Mouse (Mus musculus): ENCODE results near the gene Chrne. TPM values are rescaled to one million over a fixed set of nuclear protein-coding genes. Genes with fewer than 3 reads are reported as not detected.

Gene Chrne
- polyA plus RNA-seq, 1 experiment from 2014 or later, result 0.23 TPM

- H3K9ac ChIP-seq (replicated peaks), result 0 out of 2 replicates have a peak overlapping the region, but pooled peaks have one; percentile 0
- no peak overlapping the region for H3K4me3 ChIP-seq (replicated peaks)
- H3K4me2 ChIP-seq, result no peak overlapping the region
- H3K27ac ChIP-seq (replicated peaks), result no peak overlapping the region
- H3K4me1 ChIP-seq, result peaks cover 72% of the 10 kb centered on the region
- WGBS, result 77% methylated on average over 12 of the region's 12 CpGs
- H3K36me3 ChIP-seq, result peaks cover 35% of the 10 kb centered on the region
- ATAC-seq (ENCODE audit: low FRiP score), result no peak
- H3K27me3 ChIP-seq (replicated peaks), result no peaks in the 10 kb centered on the region
- no peaks in the 10 kb centered on the region for H3K9me3 ChIP-seq (replicated peaks)
These were observed 31.5 kb upstream of the Chrne start for GRCm38 (mm10) chr11:70650322-70651175.

GRCm38 (mm10) chr11:70649185-70649734, 30.2 kb upstream of the Chrne start:
- ATAC-seq (ENCODE audit: low FRiP score), result no peak
- no peak overlapping the region for H3K4me3 ChIP-seq (replicated peaks)
- peaks cover 47% of the 10 kb centered on the region for H3K36me3 ChIP-seq
- no peak overlapping the region for H3K9ac ChIP-seq (replicated peaks)
- H3K4me1 ChIP-seq, result peaks cover 77% of the 10 kb centered on the region
- 87% methylated on average over 8 of the region's 8 CpGs for WGBS
- H3K27me3 ChIP-seq (replicated peaks), result no peaks in the 10 kb centered on the region
- no peaks in the 10 kb centered on the region for H3K9me3 ChIP-seq (replicated peaks)
- H3K27ac ChIP-seq (replicated peaks), result 0 out of 2 replicates have a peak overlapping the region, but pooled peaks have one; percentile 18
- peak overlapping the region; percentile 100 for H3K4me2 ChIP-seq

GRCm38 (mm10) chr11:70648512-70648911, 29.5 kb upstream of the Chrne start:
- H3K9ac ChIP-seq (replicated peaks), result peak overlapping the region; percentile 80
- 82% methylated on average over 4 of the region's 4 CpGs for WGBS
- H3K4me1 ChIP-seq, result peaks cover 77% of the 10 kb centered on the region
- H3K4me3 ChIP-seq (replicated peaks), result peak overlapping the region; percentile 76
- peak overlapping the region; percentile 100 for H3K4me2 ChIP-seq
- ATAC-seq (ENCODE audit: low FRiP score), result no peak
- H3K36me3 ChIP-seq, result peaks cover 51% of the 10 kb centered on the region
- no peaks in the 10 kb centered on the region for H3K9me3 ChIP-seq (replicated peaks)
- no peak overlapping the region for H3K27ac ChIP-seq (replicated peaks)
- H3K27me3 ChIP-seq (replicated peaks), result no peaks in the 10 kb centered on the region

GRCm38 (mm10) chr11:70647716-70648420, 28.9 kb upstream of the Chrne start:
- Histone ChIP-seq H3K4me2 (peak overlapping the region; percentile 100), H3K9ac (replicated peaks) (peak overlapping the region; percentile 80), H3K4me1 (peaks cover 70% of the 10 kb centered on the region), H3K4me3 (replicated peaks) (peak overlapping the region; percentile 76), H3K9me3 (replicated peaks) (no peaks in the 10 kb centered on the region), H3K27ac (replicated peaks) (peak overlapping the region; percentile 97), H3K36me3 (peaks cover 52% of the 10 kb centered on the region), H3K27me3 (replicated peaks) (no peaks in the 10 kb centered on the region)
- 0 out of 2 replicates have a peak, but pooled peaks have one; percentile 12 for ATAC-seq (ENCODE audit: low FRiP score)
- WGBS, result 5% methylated on average over 28 of the region's 28 CpGs

- peaks cover 61% of the 10 kb centered on the region for H3K4me1 ChIP-seq
- peak within 1 kb of the TSS; percentile 76 for H3K4me3 ChIP-seq (replicated peaks)
- no peaks in the 10 kb centered on the region for H3K9me3 ChIP-seq (replicated peaks)
- peak within 1 kb of the TSS; percentile 90 for H3K9ac ChIP-seq (replicated peaks)
- ATAC-seq (ENCODE audit: low FRiP score), result peak; percentile 92
- WGBS, result under 1% methylated on average over 63 of the region's 63 CpGs
- H3K27ac ChIP-seq (replicated peaks), result peak within 1 kb of the TSS; percentile 97
- H3K4me2 ChIP-seq, result peak within 1 kb of the TSS; percentile 100
- H3K36me3 ChIP-seq, result peaks cover 57% of the 10 kb centered on the region
- no peaks in the 10 kb centered on the region for H3K27me3 ChIP-seq (replicated peaks)
These were observed 28.0 kb upstream of the Chrne start, which contains the start of the genes Rnf167 and Slc25a11 for GRCm38 (mm10) chr11:70646691-70647650. TSS of gene Rnf167 (plus strand) at chr11:70647235. TSS of gene Slc25a11 (minus strand) at chr11:70647479.

- peak overlapping the region; percentile 90 for H3K9ac ChIP-seq (replicated peaks)
- peaks cover 50% of the 10 kb centered on the region for H3K36me3 ChIP-seq
- H3K4me3 ChIP-seq (replicated peaks), result peak overlapping the region; percentile 76
- H3K9me3 ChIP-seq (replicated peaks), result no peaks in the 10 kb centered on the region
- ATAC-seq (ENCODE audit: low FRiP score), result no peak
- 21% methylated on average over 3 of the region's 3 CpGs for WGBS
- H3K4me1 ChIP-seq, result peaks cover 54% of the 10 kb centered on the region
- H3K27ac ChIP-seq (replicated peaks), result peak overlapping the region; percentile 97
- H3K4me2 ChIP-seq, result peak overlapping the region; percentile 100
- no peaks in the 10 kb centered on the region for H3K27me3 ChIP-seq (replicated peaks)
These were observed 27.2 kb upstream of the Chrne start for GRCm38 (mm10) chr11:70646259-70646555.

GRCm38 (mm10) chr11:70645461-70646258, 26.6 kb upstream of the Chrne start:
- H3K27ac ChIP-seq (replicated peaks), result peak overlapping the region; percentile 97
- peaks cover 44% of the 10 kb centered on the region for H3K36me3 ChIP-seq
- 91% methylated on average over 12 of the region's 12 CpGs for WGBS
- H3K4me2 ChIP-seq, result peak overlapping the region; percentile 100
- peak overlapping the region; percentile 76 for H3K4me3 ChIP-seq (replicated peaks)
- ATAC-seq (ENCODE audit: low FRiP score), result no peak
- no peaks in the 10 kb centered on the region for H3K27me3 ChIP-seq (replicated peaks)
- no peaks in the 10 kb centered on the region for H3K9me3 ChIP-seq (replicated peaks)
- peak overlapping the region; percentile 90 for H3K9ac ChIP-seq (replicated peaks)
- H3K4me1 ChIP-seq, result peaks cover 49% of the 10 kb centered on the region

GRCm38 (mm10) chr11:70644564-70645103, 25.6 kb upstream of the Chrne start:
- peaks cover 34% of the 10 kb centered on the region for H3K36me3 ChIP-seq
- H3K27ac ChIP-seq (replicated peaks), result no peak overlapping the region
- H3K4me1 ChIP-seq, result peaks cover 41% of the 10 kb centered on the region
- WGBS, result 94% methylated on average over 8 of the region's 8 CpGs
- no peak for ATAC-seq (ENCODE audit: low FRiP score)
- H3K9me3 ChIP-seq (replicated peaks), result no peaks in the 10 kb centered on the region
- H3K4me3 ChIP-seq (replicated peaks), result no peak overlapping the region
- no peak overlapping the region for H3K9ac ChIP-seq (replicated peaks)
- H3K27me3 ChIP-seq (replicated peaks), result no peaks in the 10 kb centered on the region
- no peak overlapping the region for H3K4me2 ChIP-seq

- H3K9me3 ChIP-seq (replicated peaks), result no peaks in the 10 kb centered on the region
- H3K27me3 ChIP-seq (replicated peaks), result no peaks in the 10 kb centered on the region
- H3K4me3 ChIP-seq (replicated peaks), result no peak overlapping the region
- H3K36me3 ChIP-seq, result peaks cover 24% of the 10 kb centered on the region
- H3K27ac ChIP-seq (replicated peaks), result no peak overlapping the region
- 92% methylated on average over 6 of the region's 6 CpGs for WGBS
- no peak for ATAC-seq (ENCODE audit: low FRiP score)
- H3K4me2 ChIP-seq, result no peak overlapping the region
- peaks cover 26% of the 10 kb centered on the region for H3K4me1 ChIP-seq
- H3K9ac ChIP-seq (replicated peaks), result no peak overlapping the region
These were observed 24.0 kb upstream of the Chrne start for GRCm38 (mm10) chr11:70643051-70643450.

- Histone ChIP-seq H3K4me1 (peaks cover 18% of the 10 kb centered on the region), H3K4me2 (no peak overlapping the region), H3K9ac (replicated peaks) (no peak overlapping the region), H3K36me3 (peaks cover 24% of the 10 kb centered on the region), H3K27me3 (replicated peaks) (no peaks in the 10 kb centered on the region), H3K9me3 (replicated peaks) (no peaks in the 10 kb centered on the region), H3K4me3 (replicated peaks) (no peak overlapping the region), H3K27ac (replicated peaks) (no peak overlapping the region)
- no peak for ATAC-seq (ENCODE audit: low FRiP score)
- 82% methylated on average over 7 of the region's 7 CpGs for WGBS
These were observed 22.2 kb upstream of the Chrne start for GRCm38 (mm10) chr11:70641241-70641640.

Data from neural tube, embryonic 15.5 days (tissue).